ENCODE assay signal across 20 mouse cellular contexts in the genomic region with DNA sequence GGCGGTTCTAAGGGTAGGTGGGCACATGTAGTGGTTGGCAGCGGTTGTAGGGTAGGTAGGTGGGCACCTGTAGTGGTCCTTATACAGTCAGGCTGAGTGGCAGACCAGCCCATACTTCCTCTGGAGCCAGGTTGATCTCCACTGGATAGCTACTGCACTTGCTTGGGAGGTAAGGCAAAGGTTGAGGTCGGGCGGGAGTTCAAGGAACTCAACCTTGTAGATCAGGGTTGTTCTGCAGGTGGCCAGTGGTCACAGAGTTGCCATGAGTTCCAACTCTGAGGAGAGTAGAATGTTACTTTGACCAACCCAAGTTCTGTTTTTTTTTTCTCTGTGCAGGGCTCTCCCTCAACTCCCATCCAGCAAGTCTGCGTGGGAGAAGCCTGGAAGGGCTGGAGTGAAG. TPM values are rescaled to one million over a fixed set of nuclear protein-coding genes. Genes with fewer than 3 reads are reported as not detected.
DNase-seq lines count a peak whose midpoint lies in the region; ATAC-seq and TF ChIP-seq lines count a peak whose summit lies in the region.
"Had no signal": no experiment of that assay in that cellular context is flagged by ENCODE, and none has a peak within 500 bp of the region (broad histone marks: within the 10 kb centered on the region; RNA-seq: fewer than 3 reads in every experiment).

No protein-coding gene starts in this region.

- no peaks in the 10 kb centered on the region for H3K36me3 ChIP-seq in forebrain, embryonic 14.5 days (ENCODE audit: control insufficient read depth, insufficient read depth, low read length)
- no peaks in the 10 kb centered on the region for H3K36me3 ChIP-seq in forebrain, embryonic 15.5 days
- no peaks in the 10 kb centered on the region for H3K36me3 ChIP-seq in heart, embryonic 16.5 days (ENCODE audit: control insufficient read depth, insufficient read depth)
- H3K36me3 ChIP-seq in midbrain, embryonic 11.5 days (ENCODE audit: control insufficient read depth, insufficient read depth, low read length): no peaks in the 10 kb centered on the region
- no peaks in the 10 kb centered on the region for H3K36me3 ChIP-seq in midbrain, postnatal 0 days (ENCODE audit: insufficient read depth, low read length)
- H3K36me3 ChIP-seq in lung, postnatal 0 days (ENCODE audit: insufficient read depth, low read length): no peaks in the 10 kb centered on the region
- H3K36me3 ChIP-seq: limb, embryonic 10.5 days; midbrain, embryonic 13.5 days; neural tube, embryonic 15.5 days had no signal

- H3K4me2 ChIP-seq in forebrain, embryonic 14.5 days (ENCODE audit: low read length): peak overlapping the region; percentile 91; the same call in 1 of the 2 replicates
- no peak overlapping the region for H3K4me2 ChIP-seq in forebrain, embryonic 15.5 days (replicated peaks)
- peak overlapping the region; percentile 99 for H3K4me2 ChIP-seq in heart, embryonic 16.5 days (ENCODE audit: low read depth, low read length)
- H3K4me2 ChIP-seq in midbrain, embryonic 11.5 days: no peak overlapping the region
- H3K4me2 ChIP-seq in midbrain, postnatal 0 days (ENCODE audit: low read depth, low read length, poor library complexity, severe bottlenecking): no peak overlapping the region
- no peak overlapping the region for H3K4me2 ChIP-seq in lung, postnatal 0 days (replicated peaks; ENCODE audit: low read depth, low read length)

- H3K27me3 ChIP-seq in forebrain, embryonic 14.5 days (replicated peaks; ENCODE audit: control insufficient read depth, insufficient read depth, low read length): peaks cover 23% of the 10 kb centered on the region; the same call in 1 of the 2 replicates
- peaks cover 27% of the 10 kb centered on the region for H3K27me3 ChIP-seq in forebrain, embryonic 15.5 days
- H3K27me3 ChIP-seq in heart, embryonic 16.5 days (ENCODE audit: control insufficient read depth, insufficient read depth, low read length): peaks cover 15% of the 10 kb centered on the region
- peaks cover 37% of the 10 kb centered on the region for H3K27me3 ChIP-seq in midbrain, embryonic 11.5 days (ENCODE audit: control insufficient read depth, insufficient read depth, low read length)
- H3K27me3 ChIP-seq in midbrain, postnatal 0 days (ENCODE audit: insufficient read depth, low read length): peaks cover 53% of the 10 kb centered on the region
- no peaks in the 10 kb centered on the region for H3K27me3 ChIP-seq in lung, postnatal 0 days (replicated peaks; ENCODE audit: insufficient read depth, low read length)
- H3K27me3 ChIP-seq: CH12.LX had no signal

- no peak for ATAC-seq in forebrain, embryonic 14.5 days
- no peak for ATAC-seq in forebrain, embryonic 15.5 days (replicated peaks)
- no peak for ATAC-seq in heart, embryonic 16.5 days (replicated peaks; ENCODE audit: extremely low read depth, insufficient read depth, low FRiP score)
- no peak for ATAC-seq in midbrain, embryonic 11.5 days (ENCODE audit: low FRiP score)
- no peak for ATAC-seq in midbrain, postnatal 0 days (ENCODE audit: low FRiP score)
- ATAC-seq in lung, postnatal 0 days: no peak
- ATAC-seq: midbrain, embryonic 13.5 days had no signal

- 94% methylated on average over 5 of the region's 5 CpGs for WGBS in forebrain, embryonic 14.5 days
- 95% methylated on average over 5 of the region's 5 CpGs for WGBS in forebrain, embryonic 15.5 days
- 92% methylated on average over 5 of the region's 5 CpGs for WGBS in heart, embryonic 16.5 days
- 92% methylated on average over 5 of the region's 5 CpGs for WGBS in midbrain, embryonic 11.5 days
- WGBS in midbrain, postnatal 0 days: 94% methylated on average over 5 of the region's 5 CpGs
- WGBS in lung, postnatal 0 days: 94% methylated on average over 5 of the region's 5 CpGs

- TF ChIP-seq CTCF in midbrain, postnatal 0 days (IDR thresholded peaks at IDR 0.05): no peak
- no peak for TF ChIP-seq CTCF in lung, postnatal 0 days (IDR thresholded peaks at IDR 0.05)

- no peak for TF ChIP-seq EP300 in lung, postnatal 0 days (IDR thresholded peaks at IDR 0.05)

- no peak overlapping the region for H3K9ac ChIP-seq in forebrain, embryonic 14.5 days (ENCODE audit: low read length)
- no peak overlapping the region for H3K9ac ChIP-seq in forebrain, embryonic 15.5 days (replicated peaks)
- no peak overlapping the region for H3K9ac ChIP-seq in heart, embryonic 16.5 days (ENCODE audit: low read length)
- no peak overlapping the region for H3K9ac ChIP-seq in midbrain, embryonic 11.5 days (ENCODE audit: low read length)
- H3K9ac ChIP-seq in midbrain, postnatal 0 days (replicated peaks; ENCODE audit: low read length, poor library complexity, severe bottlenecking): no peak overlapping the region
- no peak overlapping the region for H3K9ac ChIP-seq in lung, postnatal 0 days (replicated peaks; ENCODE audit: low read depth)
- H3K9ac ChIP-seq: midbrain, embryonic 13.5 days; neural tube, embryonic 15.5 days had no signal

- H3K4me1 ChIP-seq in forebrain, embryonic 14.5 days (ENCODE audit: control insufficient read depth, insufficient read depth, low read length): peaks cover 40% of the 10 kb centered on the region
- peaks cover 56% of the 10 kb centered on the region for H3K4me1 ChIP-seq in forebrain, embryonic 15.5 days
- peaks cover 5% of the 10 kb centered on the region; the same call in 1 of the 2 replicates for H3K4me1 ChIP-seq in heart, embryonic 16.5 days (ENCODE audit: control insufficient read depth, insufficient read depth, low read length)
- H3K4me1 ChIP-seq in midbrain, embryonic 11.5 days (ENCODE audit: control insufficient read depth, insufficient read depth, low read length): peaks cover 19% of the 10 kb centered on the region
- peaks cover 6% of the 10 kb centered on the region; the same call in 1 of the 2 replicates for H3K4me1 ChIP-seq in midbrain, postnatal 0 days (ENCODE audit: insufficient read depth, low read length)
- H3K4me1 ChIP-seq in lung, postnatal 0 days (ENCODE audit: insufficient read depth, low read depth, low read length): peaks cover 4% of the 10 kb centered on the region; the same call in 1 of the 2 replicates

- intact Hi-C loops in heart, postnatal 14 days (cut with DNase I): no loop called here

- H3K27ac ChIP-seq in forebrain, embryonic 14.5 days (ENCODE audit: low read depth, low read length): no peak overlapping the region
- H3K27ac ChIP-seq in forebrain, embryonic 15.5 days (replicated peaks): no peak overlapping the region
- 0 out of 2 replicates have a peak overlapping the region, but pooled peaks have one; percentile 36 for H3K27ac ChIP-seq in heart, embryonic 16.5 days (ENCODE audit: low read length)
- H3K27ac ChIP-seq in midbrain, embryonic 11.5 days (ENCODE audit: low read depth, low read length): no peak overlapping the region
- H3K27ac ChIP-seq in midbrain, postnatal 0 days (ENCODE audit: low read depth, low read length): no peak overlapping the region
- no peak overlapping the region for H3K27ac ChIP-seq in lung, postnatal 0 days (ENCODE audit: low read length)
- H3K27ac ChIP-seq: layer of hippocampus, adult 2 months; limb, embryonic 10.5 days; midbrain, embryonic 13.5 days; neural tube, embryonic 15.5 days had no signal

- DNase-seq in forebrain, embryonic 14.5 days (ENCODE audit: low spot score): no peak
- DNase-seq in heart, postnatal 14 days: no peak
- DNase-seq in midbrain, embryonic 11.5 days (ENCODE audit: low spot score, missing footprints): peak; percentile 4
- DNase-seq in midbrain, postnatal 0 days (ENCODE audit: low spot score): no peak
- DNase-seq in lung, postnatal 0 days (ENCODE audit: low spot score): no peak
- DNase-seq: adrenal gland, postnatal 10 days; cerebellum, adult 11-12 months; cerebellum, postnatal 25 days; gastrocnemius, postnatal 10 days; lung, adult 2 months; lung, postnatal 4 days; thymus, postnatal 25 days had no signal

- H3K4me3 ChIP-seq in forebrain, embryonic 14.5 days (ENCODE audit: low read depth, low read length): no peak overlapping the region
- no peak overlapping the region for H3K4me3 ChIP-seq in forebrain, embryonic 15.5 days
- H3K4me3 ChIP-seq in heart, embryonic 16.5 days (ENCODE audit: low read length): peak overlapping the region; percentile 11; the same call in 1 of the 2 replicates
- H3K4me3 ChIP-seq in midbrain, embryonic 11.5 days (ENCODE audit: low read depth, low read length): no peak overlapping the region
- H3K4me3 ChIP-seq in midbrain, postnatal 0 days (ENCODE audit: low read depth, low read length): no peak overlapping the region
- H3K4me3 ChIP-seq in lung, postnatal 0 days (ENCODE audit: low read depth, low read length): no peak overlapping the region
- H3K4me3 ChIP-seq: layer of hippocampus, adult 2 months; midbrain, embryonic 13.5 days; myocyte had no signal

- no peaks in the 10 kb centered on the region for H3K9me3 ChIP-seq in forebrain, embryonic 14.5 days (replicated peaks; ENCODE audit: control insufficient read depth, low read length)
- H3K9me3 ChIP-seq in forebrain, embryonic 15.5 days: no peaks in the 10 kb centered on the region
- no peaks in the 10 kb centered on the region for H3K9me3 ChIP-seq in heart, embryonic 16.5 days (replicated peaks; ENCODE audit: control insufficient read depth, low read length)
- H3K9me3 ChIP-seq in midbrain, embryonic 11.5 days (ENCODE audit: control insufficient read depth, low read length): no peaks in the 10 kb centered on the region
- no peaks in the 10 kb centered on the region for H3K9me3 ChIP-seq in midbrain, postnatal 0 days (ENCODE audit: low read length)
- H3K9me3 ChIP-seq in lung, postnatal 0 days (ENCODE audit: low read length): no peaks in the 10 kb centered on the region
- H3K9me3 ChIP-seq: limb, embryonic 10.5 days; midbrain, embryonic 13.5 days; neural tube, embryonic 15.5 days had no signal

RNA-seq across cellular contexts. Expression of gene Prr15, which starts 3.1 kb away (rescaled TPM):
- 2.0 and 3.1 TPM in 2 replicates for polyA plus RNA-seq in forebrain, embryonic 14.5 days (2014; fragmentation: Nextera tagmentation; extraction: Ambion mirVana)
- 2.4 and 3.2 TPM in 2 replicates for polyA plus RNA-seq in forebrain, embryonic 15.5 days (2015; fragmentation: Nextera tagmentation; extraction: Ambion mirVana)
- polyA plus RNA-seq in heart, embryonic 16.5 days (2015; fragmentation: Nextera tagmentation; extraction: Ambion mirVana): 14.4 and 15.1 TPM in 2 replicates
- 1 to 10 TPM; 2.4 to 2.9 TPM for total RNA-seq in heart, postnatal 14 days (2021)
- polyA plus RNA-seq in midbrain, embryonic 11.5 days (2014; fragmentation: Nextera tagmentation; extraction: Ambion mirVana): 0.54 and 0.97 TPM in 2 replicates
- 1.5 and 2.1 TPM in 2 replicates for total RNA-seq in midbrain, postnatal 0 days (2014; rRNA removed)
- polyA plus RNA-seq in midbrain, postnatal 0 days (2015; fragmentation: Nextera tagmentation; extraction: Ambion mirVana): 1.8 and 2.4 TPM in 2 replicates
- polyA plus RNA-seq in lung, postnatal 0 days (2015; fragmentation: Nextera tagmentation; extraction: Ambion mirVana): 6.8 and 7.6 TPM in 2 replicates
- total RNA-seq: CH12.LX had no signal

Comparison
In these comparisons a context has a peak if more than half of its experiments do, and no peak if none do; other contexts are left out.
1. H3K4me2 ChIP-seq: peak in forebrain, embryonic 14.5 days (single experiment) and heart, embryonic 16.5 days (single experiment); none in forebrain, embryonic 15.5 days (single experiment), midbrain, embryonic 11.5 days (single experiment), midbrain, postnatal 0 days (single experiment) and lung, postnatal 0 days (single experiment).